Mouse (Mus musculus): ENCODE measurements at regions not wholly inside any gene's neighbourhood (a gene's known extent, or its start where the extent isn't known, plus 50 kb on each side); places are given as distances from the start of the nearest gene placed in this dataset.

DNA sequence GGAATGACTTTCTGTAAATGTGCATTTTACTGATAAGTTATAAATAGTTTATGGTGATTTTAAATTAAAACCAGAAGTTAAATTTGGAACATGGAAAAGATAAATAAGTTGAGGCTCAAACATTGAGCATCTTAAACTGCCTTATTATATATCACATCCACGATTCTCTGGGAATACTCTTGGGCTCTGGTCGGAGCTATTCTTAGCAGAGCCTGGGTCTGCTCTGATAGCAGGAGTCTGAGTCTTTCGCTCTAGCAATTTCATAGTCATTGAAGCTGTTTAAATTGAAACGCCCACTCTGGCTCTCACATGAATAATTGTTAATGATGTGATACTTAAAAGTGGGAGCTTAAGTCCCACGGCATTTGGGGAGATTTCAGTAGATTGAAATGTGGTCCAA, 208.0 kb downstream of the Papss1 start:
- no peak for TF ChIP-seq CTCF (IDR thresholded peaks at IDR 0.05; ENCODE audit: low read depth, low read length)
- no peak for TF ChIP-seq POLR2A (IDR thresholded peaks at IDR 0.05; ENCODE audit: borderline replicate concordance, low read depth, low read length)
